Mouse (Mus musculus) embryonic facial prominence, embryonic 12.5 days (tissue): ENCODE data around the gene Trim8. TPM values are rescaled to one million over a fixed set of nuclear protein-coding genes. Genes with fewer than 3 reads are reported as not detected.

ENCODE experiments used
- ATAC-seq: fragments of 200-750 bp; cut with Nextera tagmentation; 2 replicates; pipeline ENCODE4 v1.8.0; 2017; ENCODE audit not compliant: insufficient number of reproducible peaks, insufficient read depth, low FRiP score, low TSS enrichment
- H3K27ac ChIP-seq: fragments of 300-500 bp; sonication (generic); 2 replicates; pipeline ENCODE4 v1.5.1; 2016; ENCODE audit warnings: mild to moderate bottlenecking
- H3K27me3 ChIP-seq: fragments of 300-500 bp; sonication (generic); 2 replicates; pipeline ENCODE4 v1.6.1; 2016; ENCODE audit warnings: mild to moderate bottlenecking, moderate library complexity
- H3K36me3 ChIP-seq: fragments of 300-500 bp; sonication (generic); 2 replicates; pipeline ENCODE4 v1.6.1; 2016; ENCODE audit warnings: mild to moderate bottlenecking
- H3K4me1 ChIP-seq: fragments of 300-500 bp; sonication (generic); 2 replicates; pipeline ENCODE4 v1.6.1; 2016
- H3K4me2 ChIP-seq: fragments of 300-500 bp; sonication (generic); replicated peaks from 2 replicates; pipeline ENCODE4 v1.6.1; 2016; ENCODE audit warnings: mild to moderate bottlenecking, moderate library complexity
- H3K4me3 ChIP-seq: fragments of 300-500 bp; sonication (generic); 2 replicates; pipeline ENCODE4 v1.5.1; 2016; ENCODE audit warnings: mild to moderate bottlenecking
- H3K9ac ChIP-seq: fragments of 300-500 bp; sonication (generic); 2 replicates; pipeline ENCODE4 v1.6.1; 2016; ENCODE audit warnings: mild to moderate bottlenecking, moderate library complexity
- H3K9me3 ChIP-seq: fragments of 300-500 bp; sonication (generic); 2 replicates; pipeline ENCODE4 v1.6.1; 2016; ENCODE audit warnings: mild to moderate bottlenecking, moderate library complexity
- WGBS: fragments of 180-500 bp; shearing (Covaris S2); methylation state at CpG from one replicate; pipeline ENCODE4 v1.1.7; 2016; 5-methylcytosine and 5-hydroxymethylcytosine counted together
- polyA plus RNA-seq: library from polyadenylated mRNA; unstranded; fragments of >200 nt; fragmentation: Nextera tagmentation; extraction: Ambion mirVana; gene quantifications from 2 replicates; pipeline ENCODE4 v1.2.1, GENCODE M21; 2016

Gene Trim8
- polyA plus RNA-seq, 1 experiment from 2014 or later, result 23.5 TPM

DNA sequence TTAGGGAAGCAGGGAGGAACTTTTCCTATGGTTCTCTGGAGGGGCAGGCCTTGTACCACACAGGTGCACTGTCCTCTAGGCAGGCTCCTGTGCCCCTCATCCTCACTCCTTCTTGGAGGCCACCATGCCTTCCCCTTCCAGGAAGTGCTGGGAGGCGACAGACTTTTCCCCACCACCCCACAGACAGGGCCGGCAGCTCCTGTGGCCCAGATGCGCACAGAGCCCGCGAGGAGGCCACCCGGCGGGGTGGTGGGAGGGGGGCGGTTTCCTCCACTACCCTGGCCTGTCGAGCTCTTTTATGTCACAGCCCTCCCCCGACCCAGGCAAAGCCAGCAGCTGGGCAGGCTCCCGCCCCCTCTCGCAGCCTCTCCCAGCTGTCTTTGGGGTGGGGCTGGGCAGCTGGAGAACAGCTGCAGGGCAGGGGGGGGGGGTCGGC is 16.9 kb downstream of the Trim8 start:
- H3K27ac ChIP-seq, result peak overlapping the region; percentile 66
- peaks cover 37% of the 10 kb centered on the region for H3K4me1 ChIP-seq
- peaks cover 25% of the 10 kb centered on the region for H3K36me3 ChIP-seq
- H3K9me3 ChIP-seq, result no peaks in the 10 kb centered on the region
- H3K4me2 ChIP-seq, result peak overlapping the region; percentile 46
- no peaks in the 10 kb centered on the region for H3K27me3 ChIP-seq
- peak; percentile 61 for ATAC-seq
- WGBS, result 0% methylated on average over 10 of the region's 13 CpGs
- no peak overlapping the region; the same call in 1 of the 2 replicates for H3K9ac ChIP-seq
- H3K4me3 ChIP-seq, result peak overlapping the region; percentile 21

DNA sequence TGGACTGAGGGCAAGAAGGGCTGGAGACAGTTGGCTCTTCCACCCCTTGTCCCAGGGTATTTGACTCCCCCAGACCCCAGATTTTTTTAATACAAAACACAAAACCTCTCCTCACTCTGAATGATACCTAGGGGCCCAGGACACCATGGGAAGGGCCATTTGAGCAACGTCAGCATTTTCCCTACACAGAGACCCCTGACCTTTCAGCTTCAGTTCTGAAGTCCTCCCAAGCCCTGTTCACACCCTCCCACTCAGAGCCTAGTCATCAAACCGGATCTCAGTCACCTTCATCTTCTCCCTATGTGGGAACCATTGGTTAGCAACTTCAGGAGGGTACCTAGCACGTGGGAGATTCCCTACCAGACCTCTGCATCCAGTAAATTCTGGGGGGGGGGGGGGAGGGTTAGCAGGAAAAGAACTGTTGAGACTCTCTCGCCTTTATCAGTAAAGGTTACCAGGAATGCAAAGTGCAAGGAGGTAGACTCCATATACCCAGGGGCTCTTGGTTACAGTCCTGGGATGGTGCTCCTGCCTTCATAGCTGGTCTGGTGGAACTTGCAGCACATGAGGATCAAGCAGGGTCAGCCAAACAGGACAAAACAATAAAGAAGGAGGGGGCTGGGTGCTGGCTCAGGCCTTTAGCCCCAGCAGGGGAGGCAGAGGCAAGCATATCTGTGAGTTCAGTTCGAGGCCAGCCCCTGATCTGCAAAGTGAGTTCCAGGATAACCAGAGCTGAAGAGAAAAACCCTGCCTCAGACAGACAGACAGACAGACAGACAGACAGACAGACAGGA is 17.5 kb downstream of the Trim8 start:
- Histone ChIP-seq H3K4me3 (no peak overlapping the region; the same call in 1 of the 2 replicates), H3K4me1 (peaks cover 43% of the 10 kb centered on the region), H3K36me3 (peaks cover 20% of the 10 kb centered on the region), H3K27me3 (no peaks in the 10 kb centered on the region), H3K4me2 (peak overlapping the region; percentile 46), H3K9ac (no peak overlapping the region), H3K9me3 (no peaks in the 10 kb centered on the region), H3K27ac (peak overlapping the region; percentile 66)
- ATAC-seq, result no peak; the same call in 1 of the 2 replicates
- 16% methylated on average over 5 of the region's 5 CpGs for WGBS

DNA sequence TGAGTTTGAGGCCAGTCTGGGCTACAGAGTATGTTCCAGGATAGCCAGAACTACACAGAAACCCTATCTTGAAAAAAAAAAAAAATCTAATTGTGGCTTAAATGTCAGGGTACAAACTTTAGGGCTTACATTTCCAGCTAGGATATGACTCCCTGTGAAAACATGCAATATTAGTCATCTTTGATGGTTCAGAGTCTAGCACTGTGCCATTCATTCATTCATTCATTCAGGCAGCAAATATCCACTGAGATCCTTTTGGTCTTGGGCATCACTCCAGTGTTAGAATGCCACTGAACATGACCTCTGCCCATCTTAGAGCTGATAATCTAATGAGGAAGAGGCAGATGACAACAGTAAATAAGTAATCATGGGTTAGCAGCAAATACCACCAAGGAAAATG is 20.2 kb downstream of the Trim8 start:
- H3K4me3 ChIP-seq, result no peak overlapping the region
- no peaks in the 10 kb centered on the region for H3K27me3 ChIP-seq
- no peak overlapping the region for H3K4me2 ChIP-seq
- no peaks in the 10 kb centered on the region for H3K9me3 ChIP-seq
- ATAC-seq, result no peak
- H3K27ac ChIP-seq, result no peak overlapping the region
- no peaks in the 10 kb centered on the region for H3K36me3 ChIP-seq
- no peak overlapping the region for H3K9ac ChIP-seq
- peaks cover 69% of the 10 kb centered on the region for H3K4me1 ChIP-seq

DNA sequence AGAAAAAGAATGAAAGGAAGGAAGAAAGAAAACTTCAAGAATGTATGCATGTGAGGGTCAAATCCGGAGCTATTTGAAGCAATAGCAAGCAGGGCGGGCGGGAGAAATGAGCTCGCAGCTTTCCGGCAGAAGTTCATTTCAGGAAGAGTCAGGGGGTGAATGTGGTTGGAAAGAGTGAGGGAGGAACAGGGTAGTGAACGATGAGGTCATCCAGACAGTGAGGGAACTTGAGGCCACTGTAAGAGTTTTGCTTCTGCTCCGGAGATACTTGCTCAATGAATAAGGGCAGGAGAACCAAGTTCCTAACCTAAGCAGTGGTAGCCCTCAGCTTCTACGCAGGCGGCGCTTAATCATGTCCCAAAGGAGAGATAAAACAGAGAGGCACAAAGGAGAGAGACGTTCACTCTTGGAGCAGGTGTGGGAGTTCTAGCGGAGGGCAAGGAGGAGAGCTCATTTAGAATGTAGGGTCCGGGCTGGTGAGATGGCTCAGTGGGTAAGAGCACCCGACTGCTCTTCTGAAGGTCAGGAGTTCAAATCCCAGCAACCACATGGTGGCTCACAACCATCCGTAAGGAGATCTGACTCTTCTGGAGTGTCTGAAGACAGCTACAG is 21.0 kb downstream of the Trim8 start:
- H3K4me3 ChIP-seq, result no peak overlapping the region
- H3K9ac ChIP-seq, result no peak overlapping the region
- H3K27me3 ChIP-seq, result no peaks in the 10 kb centered on the region
- H3K4me1 ChIP-seq, result peaks cover 73% of the 10 kb centered on the region
- WGBS, result 40% methylated on average over 15 of the region's 15 CpGs
- H3K27ac ChIP-seq, result peak overlapping the region; percentile 86; the same call in 1 of the 2 replicates
- H3K36me3 ChIP-seq, result no peaks in the 10 kb centered on the region
- H3K4me2 ChIP-seq, result no peak overlapping the region
- no peaks in the 10 kb centered on the region for H3K9me3 ChIP-seq
- ATAC-seq, result no peak

DNA sequence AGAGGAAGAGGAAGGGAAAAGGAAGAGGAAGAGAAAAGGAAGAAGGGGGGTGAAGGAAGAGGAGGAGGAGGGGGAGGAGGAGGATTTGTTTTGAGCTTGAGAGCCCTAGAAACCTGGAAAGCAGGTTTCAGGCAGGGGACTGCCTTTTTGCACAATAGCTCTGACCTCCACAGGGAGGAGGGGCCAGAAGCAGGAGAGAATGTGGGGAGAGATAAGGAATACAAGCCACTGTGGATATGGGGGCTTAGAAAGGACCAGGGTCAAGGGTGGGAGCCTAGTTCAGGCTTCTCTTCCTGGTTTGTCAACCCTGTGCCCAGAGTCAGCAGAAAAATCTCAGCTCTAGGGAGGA is 21.6 kb downstream of the Trim8 start:
- ATAC-seq, result peak; percentile 28; the same call in 1 of the 2 replicates
- Histone ChIP-seq H3K9me3 (no peaks in the 10 kb centered on the region), H3K27ac (peak overlapping the region; percentile 86), H3K4me2 (peak overlapping the region; percentile 55), H3K4me1 (peaks cover 69% of the 10 kb centered on the region), H3K36me3 (no peaks in the 10 kb centered on the region), H3K27me3 (no peaks in the 10 kb centered on the region), H3K4me3 (peak overlapping the region; percentile 23), H3K9ac (0 out of 2 replicates have a peak overlapping the region, but pooled peaks have one; percentile 27)

DNA sequence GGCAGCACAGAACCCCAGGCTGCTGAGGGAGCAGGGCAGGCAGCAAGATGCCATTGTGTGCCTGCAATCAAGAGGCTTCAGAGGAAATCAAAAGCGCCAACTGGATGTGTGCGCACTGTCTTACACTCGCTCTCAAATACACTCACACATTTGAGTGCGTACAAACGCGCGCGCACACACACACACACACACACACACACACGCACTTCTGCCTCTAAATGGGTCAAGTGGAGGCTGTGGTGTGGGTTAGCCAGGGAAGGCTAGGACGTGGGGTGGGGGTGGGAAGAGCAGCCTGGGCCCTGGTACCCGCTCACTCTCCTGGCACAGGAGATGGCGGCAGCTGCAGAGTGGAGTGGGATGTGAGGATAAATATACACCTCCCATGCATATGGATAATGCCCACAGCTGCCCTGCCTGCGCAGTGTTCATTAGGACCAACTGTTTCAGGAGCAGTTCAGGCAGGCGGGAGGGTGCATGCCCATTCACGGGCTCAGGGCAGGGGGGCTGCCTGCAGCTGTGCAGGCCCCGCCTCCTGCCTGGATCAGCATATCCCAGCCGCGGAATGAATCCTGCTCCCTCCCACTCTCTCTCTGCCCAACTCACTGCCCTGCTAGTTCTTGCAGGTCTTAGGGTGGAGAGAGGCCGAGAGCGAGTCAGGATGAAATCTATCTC is 22.1 kb downstream of the Trim8 start:
- peak; percentile 89 for ATAC-seq
- H3K9ac ChIP-seq, result peak overlapping the region; percentile 40; the same call in 1 of the 2 replicates
- H3K4me2 ChIP-seq, result peak overlapping the region; percentile 55
- no peaks in the 10 kb centered on the region for H3K27me3 ChIP-seq
- H3K9me3 ChIP-seq, result no peaks in the 10 kb centered on the region
- H3K4me1 ChIP-seq, result peaks cover 68% of the 10 kb centered on the region
- H3K36me3 ChIP-seq, result no peaks in the 10 kb centered on the region
- H3K4me3 ChIP-seq, result peak overlapping the region; percentile 23
- WGBS, result 7% methylated on average over 20 of the region's 20 CpGs
- peak overlapping the region; percentile 86 for H3K27ac ChIP-seq

DNA sequence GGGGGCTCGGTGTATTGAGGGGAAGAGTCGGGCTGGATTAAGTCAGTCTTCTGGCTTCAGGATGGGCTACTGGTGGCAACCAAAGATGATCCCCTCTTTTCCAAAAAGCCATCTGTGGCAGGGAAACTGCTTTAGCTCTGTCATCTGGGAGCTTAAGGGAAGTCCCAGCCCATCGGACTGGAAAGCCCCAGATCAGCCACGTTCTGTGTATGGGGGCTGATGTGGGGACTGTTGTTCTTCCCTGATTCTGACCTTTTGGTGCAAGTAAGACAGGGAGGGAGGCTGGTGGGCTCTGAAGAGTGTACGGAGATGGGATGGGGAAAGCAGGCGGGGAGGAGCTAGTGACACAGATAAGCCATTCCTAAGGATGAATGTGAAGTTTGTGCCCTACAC is 22.6 kb downstream of the Trim8 start:
- 9% methylated on average over 6 of the region's 6 CpGs for WGBS
- ATAC-seq, result no peak
- peaks cover 68% of the 10 kb centered on the region for H3K4me1 ChIP-seq

DNA sequence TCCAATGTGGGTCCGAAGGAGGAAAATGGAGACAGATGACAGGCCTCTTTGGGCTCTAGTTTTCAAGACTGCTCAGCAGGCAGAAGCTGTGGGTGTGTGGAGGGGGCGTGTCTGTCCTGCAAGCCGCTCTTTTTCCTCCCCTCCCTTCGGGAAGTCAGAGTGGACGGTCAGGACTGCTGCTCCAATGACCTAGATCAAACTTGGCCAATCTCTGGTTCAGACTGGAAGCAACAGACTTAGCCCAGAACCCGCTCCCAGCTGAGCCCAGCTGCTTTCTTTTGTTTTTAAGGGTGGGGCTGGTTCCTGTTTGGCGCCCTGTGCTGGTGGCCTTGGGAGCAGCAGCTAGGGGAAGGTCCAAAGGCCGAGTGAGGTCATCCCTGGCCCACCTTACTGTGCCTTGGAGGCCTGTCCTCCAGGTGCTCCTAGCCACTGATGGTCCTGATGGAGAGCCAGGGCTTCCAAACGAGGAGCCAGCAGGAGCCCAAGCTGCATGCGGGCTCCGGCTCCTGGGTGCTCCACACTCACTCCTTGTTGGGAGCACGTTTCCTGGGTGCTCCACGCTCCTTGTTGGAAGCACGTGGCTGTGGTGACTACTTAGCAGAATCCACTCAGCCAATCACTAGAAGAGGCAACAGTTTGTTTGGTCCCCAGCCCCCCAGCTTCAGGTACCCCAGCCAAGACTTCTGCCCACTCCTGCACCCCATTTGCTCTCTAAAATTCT is 23.3 kb downstream of the Trim8 start:
- no peaks in the 10 kb centered on the region for H3K27me3 ChIP-seq
- peaks cover 70% of the 10 kb centered on the region for H3K4me1 ChIP-seq
- H3K9ac ChIP-seq, result peak overlapping the region; percentile 40; the same call in 1 of the 2 replicates
- H3K9me3 ChIP-seq, result no peaks in the 10 kb centered on the region
- H3K27ac ChIP-seq, result peak overlapping the region; percentile 86
- ATAC-seq, result no peak
- H3K4me2 ChIP-seq, result peak overlapping the region; percentile 55
- no peaks in the 10 kb centered on the region for H3K36me3 ChIP-seq
- H3K4me3 ChIP-seq, result no peak overlapping the region
- WGBS, result 28% methylated on average over 14 of the region's 14 CpGs

More for the DNA sequence above, 22.6 kb downstream of the Trim8 start:
- no peaks in the 10 kb centered on the region for H3K9me3 ChIP-seq
- H3K9ac ChIP-seq, result peak overlapping the region; percentile 40; the same call in 1 of the 2 replicates
- peak overlapping the region; percentile 86 for H3K27ac ChIP-seq
- peak overlapping the region; percentile 23 for H3K4me3 ChIP-seq
- H3K4me2 ChIP-seq, result peak overlapping the region; percentile 55
- H3K36me3 ChIP-seq, result no peaks in the 10 kb centered on the region
- H3K27me3 ChIP-seq, result no peaks in the 10 kb centered on the region

DNA sequence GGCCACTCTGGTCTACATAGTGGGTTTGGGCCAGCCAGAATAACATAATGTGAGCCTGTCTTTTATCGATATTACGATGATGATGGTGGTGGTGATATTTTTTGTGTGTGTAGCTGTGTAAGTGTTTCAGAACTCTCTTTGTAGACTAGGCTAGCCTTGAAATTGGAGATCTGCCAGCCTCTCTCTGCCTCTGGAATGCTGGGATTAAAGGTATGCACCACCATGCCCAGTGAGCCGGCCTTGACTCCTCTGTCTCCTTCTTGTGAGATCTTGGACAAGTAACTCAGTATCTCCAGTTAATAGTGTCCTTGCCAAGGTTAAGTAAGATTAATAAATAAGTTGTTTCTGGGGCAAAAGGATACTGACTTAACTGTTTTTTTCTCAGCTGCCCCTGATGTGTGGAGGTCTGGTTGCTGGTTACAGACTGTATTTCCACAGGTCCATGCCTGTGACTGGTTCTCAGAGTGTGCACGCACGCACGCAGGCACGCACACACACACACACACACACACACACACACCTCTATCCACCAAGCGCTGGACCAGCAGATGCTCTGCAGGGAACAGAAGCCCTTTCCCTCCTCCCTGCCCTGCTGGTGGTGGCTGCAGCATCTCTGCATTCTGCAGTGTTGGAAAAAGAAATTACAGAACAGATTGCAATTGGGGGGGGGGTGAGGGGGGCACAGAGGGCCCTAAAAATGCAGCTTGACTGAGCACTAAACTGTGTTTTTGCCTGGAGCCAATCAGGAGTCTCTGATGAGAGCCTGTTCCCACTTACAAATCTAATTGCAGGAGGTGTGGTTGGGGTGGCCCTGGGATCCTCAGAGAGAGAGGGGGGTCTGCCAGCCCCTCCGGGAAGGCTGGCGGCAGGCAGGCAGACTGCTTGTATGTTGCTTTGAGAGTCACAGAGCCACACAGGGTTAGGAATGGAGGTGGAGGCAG is 24.5 kb downstream of the Trim8 start:
- Histone ChIP-seq H3K4me2 (no peak overlapping the region; the same call in 1 of the 2 replicates), H3K9ac (no peak overlapping the region), H3K4me1 (peaks cover 74% of the 10 kb centered on the region), H3K27me3 (no peaks in the 10 kb centered on the region), H3K9me3 (no peaks in the 10 kb centered on the region), H3K36me3 (no peaks in the 10 kb centered on the region), H3K4me3 (no peak overlapping the region), H3K27ac (peak overlapping the region; percentile 57)
- no peak for ATAC-seq
- 37% methylated on average over 10 of the region's 10 CpGs for WGBS

DNA sequence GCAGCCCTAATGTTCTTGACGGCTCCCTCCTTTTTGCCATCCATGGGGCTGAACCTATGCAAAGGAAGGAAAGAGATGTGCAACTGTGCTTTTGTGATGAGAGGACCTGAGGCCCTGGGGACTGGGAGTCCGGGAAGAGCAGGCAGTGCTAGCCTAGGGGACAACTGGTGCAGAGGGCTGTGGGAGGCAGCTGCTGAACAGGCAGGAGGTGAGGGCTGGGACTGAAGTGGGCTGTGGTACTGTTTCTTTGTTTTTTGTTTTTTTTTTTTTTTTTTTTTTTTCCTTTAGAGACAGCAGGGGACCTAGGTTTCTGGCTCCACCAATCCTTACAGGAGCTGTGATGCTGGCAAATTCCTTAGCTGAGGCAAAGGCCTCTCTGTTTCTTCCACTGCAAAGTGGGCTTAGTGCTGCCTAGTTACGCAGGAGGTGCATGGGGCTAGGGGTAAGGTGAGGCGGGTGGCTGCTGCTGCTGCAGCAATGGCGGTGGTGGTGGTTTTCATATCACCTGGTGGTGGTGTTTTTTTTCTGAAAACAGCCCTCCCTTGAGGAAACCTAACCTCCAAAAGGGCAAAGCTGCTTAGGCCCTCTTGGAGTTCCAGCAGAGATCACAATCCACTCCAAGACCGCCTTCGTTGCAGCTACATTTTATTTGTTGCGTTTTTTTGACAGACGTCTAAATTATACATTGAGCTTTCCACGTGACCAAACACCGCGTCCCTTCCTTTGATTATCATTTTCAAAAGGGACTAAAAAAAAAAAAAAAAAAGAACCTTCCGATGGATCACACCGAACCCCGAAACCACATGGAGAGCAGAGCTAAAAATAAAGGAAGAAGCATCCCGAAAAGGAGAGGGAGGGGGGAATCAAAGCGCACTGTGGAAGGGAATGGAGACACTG is 26.4 kb downstream of the Trim8 start:
- Histone ChIP-seq H3K4me2 (peak overlapping the region; percentile 57), H3K9me3 (no peaks in the 10 kb centered on the region), H3K9ac (peak overlapping the region; percentile 45; the same call in 1 of the 2 replicates), H3K4me3 (peak overlapping the region; percentile 20; the same call in 1 of the 2 replicates), H3K36me3 (no peaks in the 10 kb centered on the region), H3K27me3 (no peaks in the 10 kb centered on the region), H3K27ac (peak overlapping the region; percentile 91), H3K4me1 (peaks cover 89% of the 10 kb centered on the region)
- 10% methylated on average over 17 of the region's 17 CpGs for WGBS
- no peak for ATAC-seq
